Mouse (Mus musculus): ENCODE measurements around the gene Gm10272.
"Not testable (repeated sequence)": the region's sequence is repeated elsewhere in the genome, so short reads cannot be mapped to it uniquely, and the experiment has no call there.

Gm10272 gene

DNA sequence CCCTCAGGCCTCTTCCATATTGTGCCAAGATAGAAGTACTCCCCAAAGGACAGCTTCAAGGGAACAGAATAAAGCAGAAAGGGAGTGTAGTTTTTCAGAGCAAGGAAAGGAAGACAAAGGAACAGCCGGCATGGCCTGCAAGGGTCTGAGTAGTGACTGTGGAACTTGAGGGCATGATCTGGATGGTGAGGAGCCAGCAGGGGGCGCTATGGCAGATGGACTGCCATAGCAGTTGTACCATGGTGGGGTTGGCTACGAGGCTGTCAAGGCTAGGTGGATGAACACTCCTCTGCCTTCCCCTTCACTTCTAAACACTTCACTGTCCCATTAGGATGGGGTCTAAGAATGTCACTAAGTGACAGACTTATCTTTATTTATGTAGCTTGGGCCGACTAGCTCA lies 22.8 kb downstream of the Gm10272 start:
- DNase-seq: peak; percentile 26

DNA sequence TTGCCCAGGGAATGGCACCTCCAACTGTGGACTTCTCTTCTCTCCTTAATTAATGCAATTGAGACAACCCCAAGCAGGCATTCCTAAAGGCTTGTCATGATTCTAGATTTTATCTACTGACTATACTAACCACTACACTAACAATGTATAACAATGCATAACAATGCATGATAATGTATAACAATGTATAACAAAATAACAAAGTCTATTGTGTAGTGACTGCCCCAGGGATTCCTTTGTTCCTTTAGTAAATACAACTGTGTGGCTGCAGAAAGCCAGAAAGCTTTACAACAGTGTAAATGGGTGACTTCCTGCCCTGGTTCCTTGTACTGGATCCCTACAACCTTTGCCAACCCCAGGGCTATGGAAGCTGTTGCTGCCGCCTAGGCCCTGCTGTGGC lies 29.5 kb downstream of the Gm10272 start:
- DNase-seq: no peak

DNA sequence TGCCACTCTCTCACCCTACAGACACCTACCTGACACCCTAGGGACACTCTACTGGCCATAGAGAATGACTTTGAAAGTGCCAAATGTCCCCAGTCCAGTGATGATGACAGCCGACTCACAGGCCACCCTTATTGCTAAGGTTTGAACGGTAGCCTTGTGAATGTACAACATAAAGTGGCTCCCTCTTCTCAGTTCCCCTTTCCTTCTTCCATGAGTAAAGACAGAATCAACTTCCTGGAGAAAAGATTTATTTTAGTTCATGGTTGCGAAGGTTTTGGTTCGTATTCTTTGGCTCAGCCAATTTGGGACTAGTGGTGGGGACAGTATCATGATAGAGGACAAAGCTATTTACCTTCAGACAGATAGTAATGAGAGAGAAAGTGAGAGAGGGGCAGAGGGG lies 32.5 kb downstream of the Gm10272 start:
- DNase-seq: no peak

DNA sequence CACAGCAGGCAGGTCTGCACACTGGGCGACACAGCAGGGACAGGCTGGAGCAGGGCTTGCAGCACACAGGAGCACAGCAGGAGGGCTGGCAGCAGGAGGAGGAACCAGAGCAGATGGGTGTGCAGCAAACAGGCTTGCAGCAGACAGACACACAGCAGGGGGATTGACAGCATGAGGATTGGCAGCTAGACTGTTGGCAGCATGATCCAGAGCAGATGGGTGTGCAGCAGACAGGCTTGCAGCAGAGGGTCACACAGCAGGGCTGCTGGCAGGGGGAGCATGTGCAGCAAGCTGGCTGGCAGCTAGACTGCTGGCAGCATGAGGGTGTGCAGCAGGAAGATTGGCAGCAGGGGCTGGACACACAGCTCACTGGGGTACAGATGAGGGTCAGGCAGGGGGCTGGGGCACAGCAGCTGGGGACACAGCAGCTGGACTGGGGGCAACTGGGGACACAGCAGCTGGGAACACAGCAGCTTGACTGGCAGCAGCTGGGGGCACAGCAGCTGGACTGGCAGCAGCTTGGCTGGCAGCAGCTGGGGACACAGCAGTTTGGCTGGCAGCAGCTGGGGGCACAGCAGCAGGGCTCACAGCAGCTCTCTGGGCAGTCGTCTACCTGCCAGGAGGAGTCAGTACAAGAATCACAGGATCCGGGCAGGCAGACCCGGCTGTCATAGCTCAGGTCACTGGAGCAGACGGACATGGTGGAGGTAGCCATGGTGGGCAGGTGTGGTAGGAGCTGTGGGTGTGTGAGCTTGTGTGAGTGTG lies 35.7 kb downstream of the Gm10272 start, which contains the start of gene Gm18596:
Gene Gm18596 (minus strand): TSS at position 715 of the 765 bp plus-strand sequence.
- DNase-seq: not testable (repeated sequence)

DNA sequence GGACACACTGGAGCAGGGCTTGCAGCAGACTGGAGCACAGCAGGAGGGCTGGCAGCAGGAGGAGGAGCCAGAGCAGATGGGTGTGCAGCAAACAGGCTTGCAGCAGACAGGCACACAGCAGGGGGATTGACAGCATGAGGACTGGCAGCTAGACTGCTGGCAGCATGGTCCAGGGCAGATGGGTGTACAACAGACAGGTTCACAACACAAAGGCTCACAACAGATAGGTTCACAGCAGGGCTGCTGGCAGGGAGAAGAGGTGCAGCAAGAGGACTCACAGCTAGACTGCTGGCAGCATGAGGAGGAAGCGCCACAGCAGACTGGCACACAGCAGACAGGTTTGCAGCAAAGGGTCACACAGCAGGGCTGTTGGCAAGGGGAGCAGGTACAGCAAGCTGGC lies 44.3 kb downstream of the Gm10272 start:
- not testable (repeated sequence) for DNase-seq

DNA sequence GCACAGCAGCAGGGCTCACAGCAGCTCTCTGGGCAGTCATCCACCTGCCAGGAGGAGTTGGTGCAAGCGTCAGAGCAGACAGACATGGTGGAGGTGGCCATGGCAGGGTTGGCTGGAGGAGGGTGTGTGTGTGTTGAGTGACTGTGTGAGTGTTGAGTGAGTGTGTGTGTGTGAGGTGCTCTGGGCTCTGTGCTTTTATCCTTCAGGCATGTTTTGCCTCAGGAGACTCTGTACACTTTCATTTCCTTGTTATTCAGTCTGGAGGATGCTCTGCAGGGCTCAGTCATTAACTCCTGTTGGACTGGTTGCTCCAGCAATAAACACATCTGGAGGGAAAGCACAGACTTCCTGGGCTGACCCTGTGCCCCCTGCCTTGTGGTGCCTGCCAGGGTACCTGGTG lies 44.8 kb downstream of the Gm10272 start, which contains the start of gene Gm9736:
Gene Gm9736 (minus strand): TSS at position 101 of the 400 bp plus-strand sequence.
- not testable (repeated sequence) for DNase-seq

DNA sequence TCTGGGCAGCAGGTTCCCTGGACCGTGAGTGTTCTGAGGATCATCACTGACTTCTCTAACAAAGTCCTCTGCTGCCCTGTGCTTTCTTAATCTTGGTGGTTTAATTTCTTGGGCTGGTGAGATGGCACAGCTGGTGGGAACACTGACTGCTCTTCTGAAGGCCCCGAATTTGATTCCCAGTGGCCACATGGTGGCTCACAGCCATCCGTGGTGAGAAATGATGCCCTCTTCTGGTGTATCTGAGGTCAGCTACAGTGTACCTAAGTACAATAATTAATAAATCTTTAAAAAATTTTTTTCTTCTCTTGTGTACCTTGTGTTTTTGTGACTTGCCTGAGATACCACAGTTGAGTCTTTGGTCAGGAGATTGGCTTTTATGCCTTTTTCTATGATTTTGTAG lies 45.9 kb downstream of the Gm10272 start:
- not testable (repeated sequence) for DNase-seq

DNA sequence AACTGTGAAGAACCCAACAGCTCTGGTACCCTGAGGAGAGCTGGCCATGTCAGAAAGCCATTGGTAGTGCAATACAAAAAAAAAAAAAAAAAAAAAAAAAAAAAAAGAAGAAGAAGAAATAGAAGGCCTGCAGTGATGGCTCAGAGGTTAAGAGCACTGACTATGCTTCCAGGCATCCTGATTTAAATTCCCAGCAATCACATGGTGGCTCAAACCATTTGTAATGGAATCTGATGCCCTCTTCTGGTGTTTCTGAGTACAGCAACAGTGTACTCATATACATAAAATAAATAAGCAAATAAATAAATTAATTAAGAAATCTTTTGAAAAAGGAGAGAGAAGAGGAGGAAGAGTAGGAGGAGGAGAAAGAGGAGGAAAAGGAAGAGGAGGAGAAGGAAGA lies 47.0 kb downstream of the Gm10272 start:
- no peak for DNase-seq
